Mouse (Mus musculus) naive thymus-derived CD4-positive, alpha-beta T cell, adult 2 months (primary cell): Measurements from ENCODE around the gene Lhx1.

ENCODE experiments used
- DNase-seq: peaks from one replicate; pipeline ENCODE4 v3.0.0-alpha.2; 2011; ENCODE audit warnings: low read depth

Gene Lhx1

DNA sequence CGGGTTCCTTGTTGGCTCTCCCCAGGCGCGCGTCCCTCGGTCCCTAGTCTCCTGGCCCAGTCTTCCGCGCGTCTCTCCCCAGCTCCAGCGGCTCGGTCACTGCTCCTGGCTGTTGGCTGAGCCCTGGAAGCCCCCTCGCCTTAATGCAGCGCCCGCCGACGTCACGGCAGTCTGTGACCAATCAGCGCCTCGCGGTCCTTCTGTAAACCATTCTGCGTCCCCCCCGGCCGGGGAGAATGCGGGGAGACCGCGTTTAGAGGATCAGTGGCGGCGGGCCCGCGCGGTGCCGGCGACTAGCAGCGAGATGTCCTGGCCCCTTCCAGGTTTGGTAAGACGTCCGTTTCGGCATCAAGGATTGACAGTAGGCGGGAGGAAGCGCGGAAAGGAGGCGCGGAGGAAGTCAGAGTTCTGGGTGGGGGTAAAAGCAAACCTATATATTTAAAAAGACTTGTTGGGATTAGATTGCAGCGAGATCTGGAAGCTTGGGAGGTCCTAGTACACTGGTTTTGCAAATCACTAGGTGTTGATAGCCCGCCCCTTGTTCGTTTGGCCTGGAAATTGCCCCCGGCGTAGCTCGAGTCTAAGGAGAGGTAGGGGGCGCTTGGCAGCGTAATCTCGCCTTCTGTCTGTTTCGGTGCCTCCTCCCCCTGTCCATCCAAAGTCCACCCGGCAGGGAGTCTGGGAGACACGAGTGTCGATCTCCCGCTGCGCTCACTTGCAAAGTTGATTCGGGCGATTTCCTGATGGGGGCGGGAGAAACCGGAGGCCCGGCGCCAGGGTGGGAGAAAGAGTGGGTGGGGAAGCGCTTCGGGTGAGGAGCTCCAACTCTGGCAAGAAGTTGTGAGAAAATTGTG is at the start of gene Lhx1:
Gene Lhx1 (minus strand): TSS at position 115 of the 854 bp plus-strand sequence.
- DNase-seq = peak; percentile 24

DNA sequence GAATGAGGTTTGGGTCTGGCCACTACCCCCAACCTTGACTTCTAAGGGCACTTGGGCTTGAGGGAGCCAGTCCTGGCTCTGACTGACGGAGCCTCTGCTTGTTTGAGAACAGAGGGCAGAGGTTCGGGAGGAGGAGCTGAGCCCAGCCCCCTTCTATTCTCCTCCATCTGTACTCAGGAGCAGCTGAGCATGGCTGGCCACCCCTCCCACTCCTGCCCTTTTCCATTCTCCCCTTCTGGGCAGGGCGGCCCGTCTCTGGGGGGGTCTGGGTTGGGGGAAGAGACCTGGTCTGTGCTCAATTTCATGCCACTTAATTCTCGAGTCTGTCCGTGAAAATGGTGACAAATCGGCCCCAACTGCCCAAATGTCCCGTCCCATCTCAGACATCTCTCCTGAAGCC is 49.5 kb upstream of the Lhx1 start:
- no peak for DNase-seq

DNA sequence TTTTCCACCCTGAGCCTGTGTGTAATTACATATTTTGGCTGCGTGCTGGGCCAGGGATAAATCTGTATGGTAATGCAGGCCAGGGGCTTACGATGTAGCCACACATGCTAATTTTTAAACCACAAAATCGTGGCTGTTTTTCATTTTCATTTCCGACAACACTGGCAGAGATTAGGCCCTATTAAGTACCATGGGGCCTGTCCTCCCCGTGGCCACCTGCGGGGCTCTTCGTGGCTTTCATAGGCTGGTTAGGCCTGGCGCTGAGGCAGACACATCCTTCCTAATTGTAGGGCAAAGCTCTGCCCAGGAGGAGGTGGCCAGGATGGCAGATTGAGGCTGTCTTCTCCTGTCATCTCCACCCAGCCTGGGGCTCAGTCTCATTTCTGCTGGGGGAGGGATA is 48.3 kb upstream of the Lhx1 start:
- DNase-seq = no peak

DNA sequence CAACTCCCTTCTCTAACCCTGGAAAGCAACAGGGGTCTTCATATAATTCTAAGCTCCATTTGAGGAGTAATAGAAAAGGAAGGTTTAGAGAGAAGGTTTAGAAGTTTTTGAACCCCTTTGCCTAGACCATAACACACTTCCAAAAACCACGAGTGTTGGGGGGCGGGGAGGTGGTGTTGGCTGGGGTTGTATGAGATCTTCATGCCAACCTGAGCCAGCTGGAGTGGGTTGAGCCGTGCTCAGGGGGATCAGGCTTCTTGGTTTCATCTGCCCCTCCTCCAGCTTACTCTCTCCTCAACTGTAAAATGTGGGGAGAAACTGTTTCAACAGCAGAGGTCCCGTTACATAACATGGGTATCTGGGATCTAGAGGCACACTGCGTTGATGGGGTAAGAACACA is 45.5 kb upstream of the Lhx1 start:
- DNase-seq = no peak

DNA sequence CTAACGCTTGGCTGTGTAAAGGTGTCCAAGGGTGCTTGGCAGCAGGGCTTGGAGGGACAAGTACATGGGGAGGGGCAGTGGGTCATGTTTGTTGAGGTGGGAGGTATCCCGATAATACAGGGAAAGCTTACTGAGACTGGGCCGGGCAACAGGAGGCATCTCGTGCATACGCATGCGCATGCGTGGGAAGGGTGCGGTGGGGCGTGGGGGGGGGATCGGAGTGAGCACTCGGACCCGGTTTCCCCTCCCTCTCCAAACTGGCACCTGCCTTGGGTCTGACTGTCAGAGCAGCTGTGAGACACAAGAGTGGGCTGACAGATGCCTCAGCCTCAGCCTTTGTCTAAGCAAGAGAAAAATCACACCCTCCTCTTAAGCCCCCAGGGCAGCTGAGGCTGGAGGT is 45.1 kb upstream of the Lhx1 start:
- DNase-seq = no peak

DNA sequence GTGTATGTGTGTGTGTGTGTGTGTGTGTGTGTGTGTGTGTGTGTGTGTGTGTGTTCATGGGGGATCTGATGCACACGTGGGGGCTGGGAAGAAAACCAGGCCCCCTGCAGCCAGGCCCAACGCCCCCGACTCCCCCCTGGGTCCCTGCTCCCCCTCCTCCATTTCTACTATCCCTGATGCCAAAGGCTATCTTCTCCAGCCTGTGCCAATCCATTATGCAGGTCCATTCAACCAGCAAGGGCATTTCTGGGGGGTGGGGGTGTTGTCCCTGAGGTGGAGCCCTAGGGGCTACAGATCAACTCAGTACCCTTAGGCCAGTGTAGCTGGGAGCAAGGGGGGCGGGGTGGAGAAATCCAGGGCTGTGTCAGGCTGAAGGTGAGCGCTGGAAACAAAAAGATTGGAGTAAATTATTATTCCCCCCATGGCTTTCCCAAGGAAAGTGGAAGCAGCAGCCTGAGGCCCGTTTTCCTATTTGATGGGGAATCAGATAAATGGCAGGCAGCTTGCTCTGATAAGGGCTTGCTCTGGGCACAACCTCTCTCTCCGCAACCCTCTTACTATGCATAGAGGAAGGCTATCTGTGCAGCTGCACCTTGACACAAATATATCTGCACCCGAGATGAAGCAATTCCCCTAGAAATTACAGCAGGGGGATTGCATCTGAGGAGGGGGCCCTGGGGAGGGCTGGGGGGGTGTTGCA is 43.9 kb upstream of the Lhx1 start:
- no peak for DNase-seq

DNA sequence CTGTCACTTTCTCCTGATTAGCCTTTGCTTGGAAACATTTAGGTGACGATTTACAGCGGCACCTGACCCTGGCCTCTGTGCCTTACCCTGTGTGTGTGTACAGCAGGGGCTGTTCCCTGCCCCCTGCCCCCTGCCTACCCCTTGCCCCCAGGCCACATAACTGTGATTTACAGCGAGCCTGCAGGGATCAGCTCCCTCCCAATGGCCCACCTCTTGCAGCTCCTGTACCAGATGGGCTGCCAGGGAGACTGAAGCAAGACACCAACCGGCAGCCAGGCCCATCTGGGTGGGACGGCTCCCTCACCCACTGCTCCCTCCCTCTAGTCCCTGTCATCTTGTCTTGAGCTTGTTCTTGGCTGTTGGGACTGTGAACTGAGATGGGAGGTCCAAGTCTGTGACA is 43.1 kb upstream of the Lhx1 start:
- no peak for DNase-seq

DNA sequence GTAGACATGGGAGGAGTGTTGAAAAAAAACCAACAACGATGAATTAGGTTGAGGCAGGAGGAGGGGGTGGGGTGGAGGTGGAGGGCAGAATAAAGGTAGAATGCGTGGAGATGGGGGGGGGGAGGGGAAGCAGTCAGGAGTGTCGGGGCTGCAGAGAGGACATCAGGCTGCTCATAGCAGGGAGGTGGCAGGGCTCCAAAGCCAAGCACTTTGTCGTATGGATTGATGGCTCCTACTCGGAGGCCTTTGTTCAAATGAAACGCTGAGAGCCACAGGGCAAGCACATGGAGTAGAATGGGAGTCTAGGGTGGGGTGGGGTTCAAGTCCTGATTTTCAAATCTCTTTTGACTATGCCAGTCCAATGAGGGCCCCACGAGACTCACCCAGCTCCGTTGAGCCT is 41.4 kb upstream of the Lhx1 start:
- DNase-seq = no peak

DNA sequence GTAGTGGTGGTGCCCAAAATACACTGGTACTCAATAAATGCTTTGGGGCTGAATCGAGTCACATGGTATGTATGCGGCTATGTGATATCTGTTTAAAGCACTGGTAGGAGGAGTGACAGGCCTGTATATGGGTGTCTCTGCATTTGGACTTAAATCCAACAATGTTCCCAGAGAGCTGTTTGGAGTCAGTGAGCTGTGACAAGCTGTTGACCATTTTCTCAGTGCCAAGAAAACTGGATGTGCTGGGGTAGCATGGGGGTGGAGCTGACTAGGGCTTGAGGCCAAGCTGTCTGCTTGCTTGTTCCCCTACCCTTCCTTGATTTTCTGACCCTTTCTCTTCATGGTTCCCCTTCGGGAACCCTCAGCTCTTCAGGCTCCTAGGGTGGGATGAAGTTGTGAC is 39.9 kb upstream of the Lhx1 start:
- no peak for DNase-seq

DNA sequence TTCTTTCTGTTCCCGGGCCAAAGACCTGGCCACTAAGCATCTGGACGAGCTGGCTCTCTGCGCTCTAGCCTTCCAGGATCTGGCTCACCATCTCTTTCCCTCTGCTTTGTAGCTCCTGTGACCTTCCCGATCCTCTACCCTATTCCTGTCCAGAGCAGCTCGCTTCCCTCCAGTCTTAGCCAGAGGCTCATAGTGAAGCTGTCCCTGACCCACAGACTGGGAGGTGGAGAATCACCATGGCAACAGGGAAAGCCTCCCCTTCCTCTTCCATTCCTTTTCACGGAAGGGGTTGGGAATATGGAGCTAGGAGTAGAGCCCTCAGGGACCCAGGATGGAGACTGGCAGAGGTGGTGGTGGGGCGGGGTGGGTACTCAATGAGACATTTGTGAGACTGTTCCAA is 38.0 kb upstream of the Lhx1 start:
- no peak for DNase-seq

DNA sequence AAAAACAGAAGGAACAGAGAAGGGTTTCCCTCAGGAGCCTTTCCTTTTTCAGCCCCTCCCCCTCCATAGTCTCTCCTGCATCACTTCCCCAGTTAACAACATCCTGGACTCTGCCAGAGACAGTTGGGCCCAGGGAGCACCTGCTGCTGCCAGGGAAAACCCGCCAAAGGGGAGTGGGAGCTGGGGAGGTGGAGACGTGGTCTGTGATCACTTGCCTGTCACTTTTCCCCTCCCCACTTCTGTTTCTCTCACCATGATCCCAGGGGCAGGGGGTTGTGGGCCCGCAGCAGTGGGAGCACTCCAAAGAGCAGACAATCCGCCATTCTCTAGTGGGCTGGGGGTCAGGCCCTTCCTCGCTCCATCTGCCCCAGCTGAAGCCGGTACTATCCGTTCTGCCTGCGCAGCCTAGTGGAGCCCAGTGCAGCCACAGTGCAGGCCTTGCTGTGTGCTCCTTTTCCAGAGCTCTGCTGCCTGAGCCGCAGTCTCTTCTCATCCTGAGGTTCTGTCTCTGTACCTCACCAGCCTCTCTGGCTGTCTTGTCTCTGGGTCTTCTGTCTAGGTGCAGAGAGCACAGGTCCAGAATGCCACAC is 37.5 kb upstream of the Lhx1 start:
- no peak for DNase-seq

DNA sequence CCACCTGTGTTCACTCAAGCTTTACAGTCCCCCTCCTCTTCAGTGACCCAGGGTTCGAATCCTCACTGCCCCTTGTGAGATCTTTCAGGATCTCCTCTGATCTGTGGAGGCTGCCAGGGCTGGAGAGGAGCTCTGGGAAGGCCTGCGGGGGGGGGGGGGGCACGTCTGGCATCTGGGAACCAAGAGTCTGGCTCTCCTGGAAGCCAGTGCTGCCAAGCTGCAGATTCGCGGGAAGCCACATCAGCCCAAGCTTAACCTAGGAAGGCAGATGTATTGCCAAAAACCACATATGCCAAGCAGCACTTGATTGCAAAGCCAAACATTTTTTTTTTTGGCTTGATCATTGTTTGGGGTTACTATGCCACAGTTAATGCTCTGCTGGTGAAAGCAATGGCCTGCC is 36.2 kb upstream of the Lhx1 start:
- DNase-seq = no peak

DNA sequence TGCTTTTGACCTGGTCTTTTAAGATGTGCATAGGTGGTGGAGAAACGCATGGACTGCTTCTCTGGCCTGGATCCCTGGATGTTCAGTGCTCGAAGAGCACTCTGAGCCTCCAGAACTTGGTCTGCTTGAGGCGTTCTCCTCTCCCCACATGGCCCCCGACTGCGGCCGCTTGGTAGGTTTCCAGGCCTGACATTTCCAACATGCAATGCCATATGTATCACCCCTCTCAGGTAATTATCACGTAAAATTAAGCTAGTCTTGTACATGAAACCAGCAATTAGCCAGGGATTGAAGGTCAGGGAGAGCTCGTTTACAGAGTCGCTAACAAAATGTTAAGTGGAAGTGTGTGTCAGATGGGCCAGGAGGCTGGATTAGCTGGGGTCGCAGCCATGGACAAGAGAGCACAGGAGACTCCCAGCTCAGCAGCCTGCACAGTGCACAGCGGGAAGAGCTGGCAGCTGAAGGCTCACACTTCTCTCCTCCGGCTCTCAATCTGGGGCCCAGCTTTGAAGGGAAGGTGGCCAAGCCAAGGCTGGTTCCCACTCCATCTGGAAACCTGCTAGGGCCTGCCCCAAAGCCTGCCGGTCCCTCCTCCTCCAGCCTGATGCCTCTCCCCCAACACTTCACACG is 28.6 kb upstream of the Lhx1 start:
- no peak for DNase-seq

DNA sequence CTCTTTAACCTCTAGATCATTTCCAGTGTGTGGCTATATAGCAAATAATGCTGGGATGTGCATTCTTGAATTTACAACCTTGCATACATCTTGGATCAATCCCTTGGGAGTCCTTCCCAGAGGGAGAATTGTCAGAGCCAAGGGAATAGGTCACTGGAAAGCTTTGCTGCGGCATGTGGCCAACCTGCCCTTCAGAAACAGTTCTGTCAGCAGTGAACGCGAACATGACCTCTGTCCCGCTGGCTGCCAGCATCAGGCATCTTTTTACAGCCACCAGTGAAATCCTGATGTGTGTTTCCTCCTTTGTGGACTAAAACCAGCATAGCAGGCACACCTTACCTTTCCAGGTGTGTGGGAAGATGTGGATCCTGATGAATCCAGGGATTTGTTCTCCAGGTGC is 26.0 kb upstream of the Lhx1 start:
- DNase-seq = no peak

DNA sequence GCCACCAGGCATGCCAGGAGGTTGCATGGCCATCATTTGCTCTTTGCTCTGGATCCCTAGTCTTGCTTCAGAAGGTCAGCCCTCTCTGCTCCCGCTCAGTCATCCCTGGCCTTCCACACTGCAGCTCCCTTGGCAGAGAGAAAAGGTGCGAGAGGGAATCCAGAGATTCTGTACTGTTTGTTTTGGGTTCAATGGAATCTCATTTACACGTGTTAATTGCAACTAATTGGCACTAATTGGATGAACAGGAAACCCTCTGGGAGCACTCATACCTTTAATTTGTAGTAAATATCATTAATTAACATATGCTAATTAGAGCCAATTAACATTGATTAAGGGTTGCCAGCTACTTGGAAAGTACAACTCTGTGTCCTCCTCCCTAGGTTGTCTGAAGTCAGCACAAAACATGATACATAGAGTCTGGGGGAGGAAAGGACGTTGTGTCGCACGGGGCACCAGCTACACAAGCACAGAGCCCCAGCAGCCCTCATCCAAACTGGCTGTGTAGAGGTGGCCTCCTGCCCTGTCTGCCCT is 24.0 kb upstream of the Lhx1 start:
- DNase-seq = no peak

DNA sequence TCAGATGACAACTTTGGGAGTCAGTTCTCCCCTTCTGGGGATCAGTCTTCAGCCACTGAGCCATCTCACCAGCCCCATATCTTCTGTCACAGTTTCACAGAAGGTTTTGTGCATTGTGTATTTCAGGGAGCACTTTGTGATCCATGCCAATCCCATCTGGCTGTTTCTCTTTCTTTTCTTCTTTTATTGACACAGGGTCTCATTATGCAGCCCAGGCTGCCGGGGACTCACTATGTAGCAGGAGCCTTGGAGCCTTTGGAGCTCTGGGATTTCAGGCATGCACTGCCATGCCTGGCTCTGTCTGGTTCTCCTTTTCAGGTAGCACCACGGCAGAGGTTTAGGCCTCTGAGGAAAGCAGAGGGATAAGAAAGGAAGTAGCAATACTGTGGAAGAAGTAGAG is 23.0 kb upstream of the Lhx1 start:
- no peak for DNase-seq

DNA sequence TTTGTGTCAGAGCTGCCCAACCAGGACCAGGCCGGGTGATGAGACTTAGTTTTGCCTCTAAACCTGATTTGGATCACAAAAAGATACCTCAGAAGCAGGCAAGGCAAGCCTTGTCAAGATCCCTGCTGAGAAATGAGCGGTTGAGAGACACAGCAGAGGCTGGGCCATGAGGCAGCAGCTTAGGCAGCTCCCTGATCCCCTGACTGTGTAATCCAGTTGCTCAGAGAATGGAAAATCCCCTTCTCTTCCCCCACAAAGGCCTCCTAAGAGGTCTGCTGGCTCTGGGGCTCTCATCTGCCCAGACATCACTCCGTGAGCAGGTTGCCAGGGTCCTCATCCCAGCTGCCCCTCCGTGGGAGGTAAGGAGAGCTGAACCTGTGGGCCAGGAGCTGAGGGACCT is 14.6 kb upstream of the Lhx1 start:
- DNase-seq = no peak

DNA sequence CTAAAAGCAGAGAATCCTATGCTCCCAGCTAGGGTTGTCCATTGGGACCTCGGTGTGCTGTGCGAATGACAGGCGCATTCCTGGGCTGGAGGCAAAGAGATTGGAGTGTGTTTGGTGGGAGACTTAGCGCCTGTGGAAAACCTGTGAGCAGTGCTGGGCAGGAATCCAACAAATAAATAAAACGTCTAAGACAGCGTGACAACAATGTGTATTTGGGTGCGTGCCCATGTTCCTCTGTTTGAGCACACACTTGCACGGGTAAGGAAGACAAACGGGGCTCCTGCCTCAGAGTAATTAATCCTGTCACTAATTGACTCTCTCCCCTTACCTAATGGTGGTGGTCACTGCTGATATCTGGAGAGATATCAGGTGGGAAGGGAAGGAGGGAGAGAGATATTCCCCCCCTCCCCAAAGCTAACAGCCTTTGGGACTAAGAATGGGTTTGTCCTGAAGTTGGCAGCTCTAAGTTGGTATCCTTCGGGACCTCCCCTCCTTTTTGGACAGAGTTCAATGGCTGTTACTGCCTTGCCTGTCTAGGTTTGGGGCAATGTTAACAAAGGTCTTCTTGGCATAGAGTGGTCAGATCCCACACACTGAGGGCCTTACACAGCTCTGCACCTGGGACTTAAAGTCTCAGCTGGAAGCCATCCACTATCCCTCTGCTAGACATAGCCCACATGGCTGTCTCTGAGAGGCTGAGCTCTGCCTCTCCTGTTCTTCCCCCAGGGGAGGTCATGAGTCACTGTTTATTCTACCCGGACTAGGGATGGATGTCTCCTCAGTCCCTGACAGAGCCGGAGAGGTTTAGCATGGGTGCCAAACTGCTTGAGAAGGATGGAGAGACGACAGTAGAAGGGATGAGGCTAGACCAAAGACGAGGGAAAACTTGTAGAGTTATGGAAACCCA is 4.7 kb upstream of the Lhx1 start:
- no peak for DNase-seq

DNA sequence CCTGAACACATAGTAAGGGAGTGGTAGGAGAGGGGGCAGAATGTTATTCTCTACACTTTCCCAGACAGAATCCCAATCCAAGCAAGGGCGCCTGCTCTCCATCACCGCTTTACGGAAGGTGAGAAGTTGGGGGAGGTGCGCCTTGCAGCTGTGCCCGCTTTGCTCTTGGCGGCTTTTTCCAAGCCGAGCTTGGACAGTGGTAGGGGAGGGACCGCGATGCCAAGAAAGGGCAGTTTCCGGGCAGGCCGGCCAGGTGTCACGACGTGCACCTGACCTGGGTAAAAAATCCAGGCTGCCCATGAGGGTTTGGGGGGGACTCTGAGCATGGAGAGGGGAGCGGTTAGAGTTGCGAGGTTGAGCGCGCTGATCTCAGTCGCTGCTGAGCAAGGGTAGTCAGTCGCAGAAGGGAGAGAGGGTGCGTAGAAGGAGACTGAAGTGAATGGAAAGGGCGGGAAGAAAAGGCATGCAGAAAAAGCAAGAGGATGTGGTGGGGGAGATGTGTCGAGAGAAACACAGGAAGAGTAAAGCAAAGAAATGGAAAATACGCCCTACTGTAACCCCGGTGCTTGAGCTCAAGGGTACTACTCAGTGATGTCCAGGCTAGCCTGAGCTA is 3.9 kb upstream of the Lhx1 start:
- DNase-seq = no peak

DNA sequence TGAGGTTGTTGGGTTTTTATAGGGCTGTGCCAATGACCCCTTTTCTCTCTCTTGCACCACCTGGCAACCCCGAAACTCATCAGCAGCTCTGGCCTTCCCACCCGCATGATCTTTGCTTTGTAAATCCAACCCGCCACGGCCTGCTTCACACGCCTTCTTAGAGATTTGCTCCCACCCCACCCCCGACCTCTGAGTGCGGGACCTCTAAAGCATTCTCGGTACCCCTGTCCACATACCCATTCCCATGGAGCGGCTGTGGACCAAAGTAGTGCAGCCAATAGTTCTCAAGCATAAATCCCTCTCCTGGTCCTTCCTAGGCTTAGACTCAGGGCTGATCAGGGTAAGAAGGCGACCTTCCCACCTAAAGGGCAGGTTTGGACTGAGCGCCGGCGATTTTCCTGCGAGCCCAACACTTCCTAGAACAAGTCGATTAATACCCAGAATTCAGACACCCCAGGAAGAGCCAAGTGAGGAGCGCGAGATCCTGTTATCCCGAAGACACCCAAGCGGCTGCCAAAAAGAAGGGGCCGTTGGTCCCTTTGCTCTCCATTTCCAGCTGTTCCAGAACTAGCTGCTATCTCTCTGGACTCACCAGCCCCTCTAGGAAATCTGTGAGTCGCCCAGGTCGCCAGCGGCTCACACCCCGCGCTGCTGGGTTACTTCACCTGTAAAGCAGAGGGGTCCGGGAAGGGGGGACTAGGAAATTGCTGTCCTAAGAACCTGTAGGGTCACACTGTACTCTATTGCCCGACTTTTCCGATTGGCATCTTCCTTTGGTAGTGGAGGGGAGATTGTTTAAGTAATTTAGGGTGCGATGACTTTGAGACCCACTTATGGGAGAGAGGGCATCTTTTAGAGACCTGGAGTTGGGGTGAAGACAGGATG is 1.9 kb upstream of the Lhx1 start:
- DNase-seq = no peak
